Mouse (Mus musculus) adipocyte (in vitro differentiated cells): ENCODE measurements at regions not wholly inside any gene's neighbourhood (a gene's known extent, or its start where the extent isn't known, plus 50 kb on each side); places are given as distances from the start of the nearest gene placed in this dataset.
"Not testable (repeated sequence)": the region's sequence is repeated elsewhere in the genome, so short reads cannot be mapped to it uniquely, and the experiment has no call there.

Experiments used
- DNase-seq: peaks from one replicate; pipeline ENCODE4 v3.0.0-alpha.2; 2016; ENCODE audit warnings: low spot score

GRCm38 (mm10) chr11:26826194-26826593 lies 232.4 kb upstream of the Vrk2 start:
- DNase-seq: no peak

GRCm38 (mm10) chr11:26824080-26824727 lies 230.4 kb upstream of the Vrk2 start:
- no peak for DNase-seq

- DNase-seq: no peak
Measured at GRCm38 (mm10) chr11:26821091-26821490, 227.3 kb upstream of the Vrk2 start.

GRCm38 (mm10) chr11:26817316-26817715 lies 223.5 kb upstream of the Vrk2 start:
- DNase-seq: no peak

- no peak for DNase-seq
Measured at GRCm38 (mm10) chr11:26815104-26815503, 221.3 kb upstream of the Vrk2 start.

- DNase-seq: no peak
Measured at GRCm38 (mm10) chr11:26814601-26815000, 220.8 kb upstream of the Vrk2 start.

GRCm38 (mm10) chr11:26802249-26802941 lies 208.6 kb upstream of the Vrk2 start:
- DNase-seq: no peak

- DNase-seq: no peak
Measured at GRCm38 (mm10) chr11:26800296-26800695, 206.5 kb upstream of the Vrk2 start.

GRCm38 (mm10) chr11:26794629-26794966 lies 200.8 kb upstream of the Vrk2 start:
- no peak for DNase-seq

- DNase-seq: no peak
Measured at GRCm38 (mm10) chr11:26793928-26794628, 200.3 kb upstream of the Vrk2 start.

GRCm38 (mm10) chr11:26789281-26789680 lies 195.5 kb upstream of the Vrk2 start:
- DNase-seq: no peak

- peak; percentile 30 for DNase-seq
Measured at GRCm38 (mm10) chr11:26785164-26785563, 191.4 kb upstream of the Vrk2 start.

- no peak for DNase-seq
Measured at GRCm38 (mm10) chr11:26773122-26773796, 179.5 kb upstream of the Vrk2 start.

GRCm38 (mm10) chr11:26755576-26755975 lies 161.8 kb upstream of the Vrk2 start:
- DNase-seq: no peak

GRCm38 (mm10) chr11:26753616-26754015 lies 159.8 kb upstream of the Vrk2 start:
- no peak for DNase-seq

- no peak for DNase-seq
Measured at GRCm38 (mm10) chr11:26742235-26742634, 148.4 kb upstream of the Vrk2 start.

- DNase-seq: no peak
Measured at GRCm38 (mm10) chr11:26739732-26740131, 145.9 kb upstream of the Vrk2 start.

- no peak for DNase-seq
Measured at GRCm38 (mm10) chr11:26726969-26727368, 133.2 kb upstream of the Vrk2 start.

- DNase-seq: no peak
Measured at GRCm38 (mm10) chr11:26724963-26725721, 131.3 kb upstream of the Vrk2 start.

- no peak for DNase-seq
Measured at GRCm38 (mm10) chr11:26722292-26722691, 128.5 kb upstream of the Vrk2 start.

GRCm38 (mm10) chr11:26721173-26721572 lies 127.4 kb upstream of the Vrk2 start:
- no peak for DNase-seq

- not testable (repeated sequence) for DNase-seq
Measured at GRCm38 (mm10) chr11:26711237-26711636, 117.4 kb upstream of the Vrk2 start.
